Mouse (Mus musculus) T-helper 17 cell (primary cell): ENCODE measurements around the gene Slc12a1.

Experiments used
- in situ Hi-C, 2 experiments: fragments of 300-600 bp; cut with MboI, MseI; formaldehyde crosslinking; loops; 1 replicate in 1 of 2; 2 replicates in 1 of 2; pipeline ENCODE4 v1.15.1; 2025; ENCODE audit warnings: high pct_unique_total_duplicates in 2 of 2

The Slc12a1 gene

GRCm38 (mm10) chr2:125192905-125193304 is 40.6 kb downstream of the Slc12a1 start:
- in situ Hi-C loops, result loop anchor here in 1 of 2 experiments (10.0 to 25.0 kb wide), 3 partner anchors 1081 to 1858 kb away; no protein-coding TSS in a partner anchor

GRCm38 (mm10) chr2:125196771-125197170 is 44.5 kb downstream of the Slc12a1 start:
- in situ Hi-C loops, result loop anchor here (5.0 to 25.0 kb wide), 4 partner anchors 709 to 1862 kb away; no protein-coding TSS in a partner anchor

- in situ Hi-C loops, result loop anchor here in 1 of 2 experiments (10.0 kb wide), 1 partner anchor 1884 kb away; no protein-coding TSS in a partner anchor
These were observed 56.7 kb downstream of the Slc12a1 start for GRCm38 (mm10) chr2:125208894-125209596.

GRCm38 (mm10) chr2:125211831-125212510 is 59.7 kb downstream of the Slc12a1 start:
- in situ Hi-C loops, result no loop called here

GRCm38 (mm10) chr2:125214592-125214991 is 62.3 kb downstream of the Slc12a1 start:
- in situ Hi-C loops, result no loop called here

GRCm38 (mm10) chr2:125217286-125217685 is 65.0 kb downstream of the Slc12a1 start:
- in situ Hi-C loops, result no loop called here

GRCm38 (mm10) chr2:125218566-125218965 is 66.3 kb downstream of the Slc12a1 start:
- in situ Hi-C loops, result no loop called here

GRCm38 (mm10) chr2:125219268-125219667 is 67.0 kb downstream of the Slc12a1 start:
- in situ Hi-C loops, result no loop called here

GRCm38 (mm10) chr2:125221673-125222072 is 69.4 kb downstream of the Slc12a1 start:
- in situ Hi-C loops, result no loop called here

GRCm38 (mm10) chr2:125228472-125229409 is 76.4 kb downstream of the Slc12a1 start:
- in situ Hi-C loops, result no loop called here

GRCm38 (mm10) chr2:125232183-125232582 is 79.9 kb downstream of the Slc12a1 start:
- in situ Hi-C loops, result no loop called here

- in situ Hi-C loops, result no loop called here
These were observed 81.2 kb downstream of the Slc12a1 start for GRCm38 (mm10) chr2:125233537-125233936.

GRCm38 (mm10) chr2:125234049-125234448 is 81.7 kb downstream of the Slc12a1 start:
- in situ Hi-C loops, result no loop called here

GRCm38 (mm10) chr2:125245545-125246285 is 93.4 kb downstream of the Slc12a1 start:
- in situ Hi-C loops, result loop anchor here (5.0 to 10.0 kb wide), 2 partner anchors 121 to 123 kb away; partner anchors contain the start of gene Myef2 (in 2 of the 2)

- in situ Hi-C loops, result loop anchor here (5.0 to 10.0 kb wide), 2 partner anchors 122 to 124 kb away; partner anchors contain the start of gene Myef2 (in 2 of the 2)
These were observed 94.4 kb downstream of the Slc12a1 start for GRCm38 (mm10) chr2:125246669-125247068.

- in situ Hi-C loops, result loop anchor here (5.0 to 10.0 kb wide), 2 partner anchors 123 to 125 kb away; partner anchors contain the start of gene Myef2 (in 2 of the 2)
These were observed 95.0 kb downstream of the Slc12a1 start, which contains the start of gene Dut for GRCm38 (mm10) chr2:125247108-125247961. Gene Dut (plus strand): TSS chr2:125247190.

- in situ Hi-C loops, result loop anchor here (5.0 to 10.0 kb wide), 2 partner anchors 123 to 126 kb away; partner anchors contain the start of gene Myef2 (in 2 of the 2)
These were observed 95.6 kb downstream of the Slc12a1 start for GRCm38 (mm10) chr2:125247962-125248235.

GRCm38 (mm10) chr2:125248256-125248655 is 96.0 kb downstream of the Slc12a1 start:
- in situ Hi-C loops, result loop anchor here (5.0 to 10.0 kb wide), 2 partner anchors 123 to 126 kb away; partner anchors contain the start of gene Myef2 (in 2 of the 2)

- in situ Hi-C loops, result loop anchor here (5.0 to 10.0 kb wide), 2 partner anchors 125 to 127 kb away; partner anchors contain the start of gene Myef2 (in 2 of the 2)
These were observed 97.0 kb downstream of the Slc12a1 start for GRCm38 (mm10) chr2:125249339-125249738.
